Mouse (Mus musculus): ENCODE data around the gene Daam1.

- TF ChIP-seq CTCF (IDR thresholded peaks at IDR 0.05; ENCODE audit: low read depth, low read length): no peak
- no peak for TF ChIP-seq POLR2A (IDR thresholded peaks at IDR 0.05; ENCODE audit: borderline replicate concordance, low read depth, low read length)
These were observed 739 bp upstream of the Daam1 start for GRCm38 (mm10) chr12:71830139-71830538.
